Mouse (Mus musculus): ENCODE data around the gene Cyp11a1. TPM values are rescaled to one million over a fixed set of nuclear protein-coding genes. Genes with fewer than 3 reads are reported as not detected.

The Cyp11a1 gene
- polyA plus RNA-seq, 1 experiment from 2014 or later: 5.4 TPM

GRCm38 (mm10) chr9:57965281-57966185, 40.7 kb upstream of the Cyp11a1 start:
- Histone ChIP-seq H3K27me3 (replicated peaks) (no peaks in the 10 kb centered on the region), H3K9me3 (no peaks in the 10 kb centered on the region), H3K9ac (no peak overlapping the region), H3K4me3 (replicated peaks) (no peak overlapping the region), H3K4me2 (no peak overlapping the region), H3K4me1 (peaks cover 5% of the 10 kb centered on the region; the same call in 1 of the 2 replicates), H3K27ac (peak overlapping the region; percentile 40; the same call in 1 of the 2 replicates), H3K36me3 (no peaks in the 10 kb centered on the region)
- ATAC-seq (ENCODE audit: insufficient read depth, low FRiP score, low read depth): no peak
- 59% methylated on average over 12 of the region's 12 CpGs for WGBS

- Histone ChIP-seq H3K9ac (no peak overlapping the region), H3K27me3 (replicated peaks) (no peaks in the 10 kb centered on the region), H3K9me3 (no peaks in the 10 kb centered on the region), H3K4me3 (replicated peaks) (no peak overlapping the region), H3K4me2 (no peak overlapping the region), H3K4me1 (no peaks in the 10 kb centered on the region), H3K36me3 (no peaks in the 10 kb centered on the region), H3K27ac (no peak overlapping the region)
- 77% methylated on average over 14 of the region's 14 CpGs for WGBS
- no peak for ATAC-seq (ENCODE audit: insufficient read depth, low FRiP score, low read depth)
Observed at GRCm38 (mm10) chr9:57967237-57967960, 38.8 kb upstream of the Cyp11a1 start.

- Histone ChIP-seq H3K4me3 (replicated peaks) (no peak overlapping the region), H3K9me3 (no peaks in the 10 kb centered on the region), H3K4me2 (no peak overlapping the region), H3K27ac (no peak overlapping the region), H3K9ac (no peak overlapping the region), H3K36me3 (no peaks in the 10 kb centered on the region), H3K4me1 (no peaks in the 10 kb centered on the region), H3K27me3 (replicated peaks) (no peaks in the 10 kb centered on the region)
- no peak for ATAC-seq (ENCODE audit: insufficient read depth, low FRiP score, low read depth)
- WGBS: 78% methylated on average over 9 of the region's 9 CpGs
Observed at GRCm38 (mm10) chr9:57968166-57968771, 37.9 kb upstream of the Cyp11a1 start.

GRCm38 (mm10) chr9:57968783-57969542, 37.2 kb upstream of the Cyp11a1 start:
- H3K9ac ChIP-seq: no peak overlapping the region
- H3K4me1 ChIP-seq: no peaks in the 10 kb centered on the region
- H3K4me3 ChIP-seq (replicated peaks): no peak overlapping the region
- H3K36me3 ChIP-seq: no peaks in the 10 kb centered on the region
- 84% methylated on average over 8 of the region's 8 CpGs for WGBS
- ATAC-seq (ENCODE audit: insufficient read depth, low FRiP score, low read depth): no peak
- H3K27ac ChIP-seq: no peak overlapping the region
- no peak overlapping the region for H3K4me2 ChIP-seq
- no peaks in the 10 kb centered on the region for H3K9me3 ChIP-seq
- H3K27me3 ChIP-seq (replicated peaks): no peaks in the 10 kb centered on the region

- H3K9ac ChIP-seq: no peak overlapping the region
Observed at GRCm38 (mm10) chr9:57969736-57970495, 36.3 kb upstream of the Cyp11a1 start.

GRCm38 (mm10) chr9:57971413-57971812, 34.8 kb upstream of the Cyp11a1 start:
- 77% methylated on average over 5 of the region's 5 CpGs for WGBS
- H3K36me3 ChIP-seq: no peaks in the 10 kb centered on the region
- H3K27me3 ChIP-seq (replicated peaks): no peaks in the 10 kb centered on the region
- no peak for ATAC-seq (ENCODE audit: insufficient read depth, low FRiP score, low read depth)
- H3K9me3 ChIP-seq: no peaks in the 10 kb centered on the region
- H3K4me1 ChIP-seq: no peaks in the 10 kb centered on the region
- H3K4me2 ChIP-seq: no peak overlapping the region
- no peak overlapping the region for H3K9ac ChIP-seq
- no peak overlapping the region for H3K4me3 ChIP-seq (replicated peaks)
- no peak overlapping the region for H3K27ac ChIP-seq

More at GRCm38 (mm10) chr9:57969736-57970495, 36.3 kb upstream of the Cyp11a1 start:
- Histone ChIP-seq H3K4me3 (replicated peaks) (no peak overlapping the region), H3K4me1 (no peaks in the 10 kb centered on the region), H3K27me3 (replicated peaks) (no peaks in the 10 kb centered on the region), H3K4me2 (no peak overlapping the region), H3K36me3 (no peaks in the 10 kb centered on the region), H3K9me3 (no peaks in the 10 kb centered on the region), H3K27ac (no peak overlapping the region; the same call in 1 of the 2 replicates)
- WGBS: 69% methylated on average over 11 of the region's 11 CpGs
- no peak for ATAC-seq (ENCODE audit: insufficient read depth, low FRiP score, low read depth)

- H3K4me1 ChIP-seq: no peaks in the 10 kb centered on the region
- H3K27me3 ChIP-seq (replicated peaks): no peaks in the 10 kb centered on the region
- H3K9ac ChIP-seq: no peak overlapping the region
- no peaks in the 10 kb centered on the region for H3K9me3 ChIP-seq
- ATAC-seq (ENCODE audit: insufficient read depth, low FRiP score, low read depth): no peak
- no peak overlapping the region for H3K27ac ChIP-seq
- 57% methylated on average over 9 of the region's 9 CpGs for WGBS
- no peak overlapping the region for H3K4me3 ChIP-seq (replicated peaks)
- no peaks in the 10 kb centered on the region for H3K36me3 ChIP-seq
- H3K4me2 ChIP-seq: no peak overlapping the region
Observed at GRCm38 (mm10) chr9:57972141-57972591, 34.0 kb upstream of the Cyp11a1 start.

GRCm38 (mm10) chr9:57972776-57973439, 33.3 kb upstream of the Cyp11a1 start:
- no peak for ATAC-seq (ENCODE audit: insufficient read depth, low FRiP score, low read depth)
- H3K27ac ChIP-seq: no peak overlapping the region
- no peaks in the 10 kb centered on the region for H3K27me3 ChIP-seq (replicated peaks)
- no peaks in the 10 kb centered on the region for H3K9me3 ChIP-seq
- no peaks in the 10 kb centered on the region for H3K36me3 ChIP-seq
- H3K4me3 ChIP-seq (replicated peaks): no peak overlapping the region
- 49% methylated on average over 9 of the region's 9 CpGs for WGBS
- H3K4me2 ChIP-seq: no peak overlapping the region
- no peak overlapping the region for H3K9ac ChIP-seq
- no peaks in the 10 kb centered on the region for H3K4me1 ChIP-seq

GRCm38 (mm10) chr9:57973440-57974066, 32.7 kb upstream of the Cyp11a1 start:
- 70% methylated on average over 6 of the region's 6 CpGs for WGBS
- Histone ChIP-seq H3K4me2 (no peak overlapping the region), H3K27ac (no peak overlapping the region), H3K4me3 (replicated peaks) (no peak overlapping the region), H3K27me3 (replicated peaks) (no peaks in the 10 kb centered on the region), H3K9me3 (no peaks in the 10 kb centered on the region), H3K9ac (no peak overlapping the region), H3K36me3 (no peaks in the 10 kb centered on the region), H3K4me1 (no peaks in the 10 kb centered on the region)
- ATAC-seq (ENCODE audit: insufficient read depth, low FRiP score, low read depth): no peak

GRCm38 (mm10) chr9:57974221-57974620, 32.0 kb upstream of the Cyp11a1 start:
- no peak for ATAC-seq (ENCODE audit: insufficient read depth, low FRiP score, low read depth)
- Histone ChIP-seq H3K4me2 (no peak overlapping the region), H3K4me3 (replicated peaks) (no peak overlapping the region), H3K4me1 (no peaks in the 10 kb centered on the region), H3K27ac (no peak overlapping the region), H3K9ac (no peak overlapping the region), H3K9me3 (no peaks in the 10 kb centered on the region), H3K27me3 (replicated peaks) (no peaks in the 10 kb centered on the region), H3K36me3 (no peaks in the 10 kb centered on the region)
- WGBS: 75% methylated on average over 5 of the region's 5 CpGs

Measured in stomach, embryonic 15.5 days (tissue).